Mouse (Mus musculus) splenic B cell, adult 2 months (primary cell): Measurements from ENCODE around the gene Elk3.

Experiments used
- DNase-seq: peaks from one replicate; pipeline ENCODE4 v3.0.0-alpha.2; 2011; ENCODE audit warnings: low read depth, low spot score
- H3K27me3 ChIP-seq: 2 replicates; pipeline ENCODE4 v1.6.1; 2012; ENCODE audit warnings: mild to moderate bottlenecking, low read length, moderate library complexity, mixed read lengths; ENCODE audit not compliant: control insufficient read depth, poor library complexity, insufficient read depth, severe bottlenecking
- H3K36me3 ChIP-seq: 2 replicates; pipeline ENCODE4 v1.6.1; 2012; ENCODE audit warnings: mild to moderate bottlenecking, low read length, moderate library complexity, mixed read lengths; ENCODE audit not compliant: control insufficient read depth, poor library complexity, insufficient read depth, severe bottlenecking

Gene Elk3

DNA sequence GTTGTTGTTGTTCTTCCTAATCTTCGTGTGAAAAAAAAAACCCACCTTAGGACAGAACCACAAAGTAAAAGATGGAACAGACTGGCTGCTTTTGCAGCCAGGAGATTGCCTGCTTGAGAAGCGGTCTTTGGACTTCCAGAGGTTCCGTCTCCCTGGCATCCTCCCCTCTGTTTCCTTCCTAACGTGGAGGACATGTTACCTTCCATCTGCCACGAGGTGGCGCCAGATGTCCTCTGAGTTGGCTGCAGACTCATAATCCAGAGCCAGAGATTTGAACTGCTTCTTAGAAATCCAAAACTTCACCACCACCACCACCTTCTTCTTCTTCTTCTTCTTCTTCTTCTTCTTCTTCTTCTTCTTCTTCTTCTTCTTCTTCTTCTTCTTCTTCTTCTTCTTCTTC is 19.1 kb downstream of the Elk3 start:
- Histone ChIP-seq H3K36me3 (no peaks in the 10 kb centered on the region), H3K27me3 (no peaks in the 10 kb centered on the region)
- peak; percentile 67 for DNase-seq

DNA sequence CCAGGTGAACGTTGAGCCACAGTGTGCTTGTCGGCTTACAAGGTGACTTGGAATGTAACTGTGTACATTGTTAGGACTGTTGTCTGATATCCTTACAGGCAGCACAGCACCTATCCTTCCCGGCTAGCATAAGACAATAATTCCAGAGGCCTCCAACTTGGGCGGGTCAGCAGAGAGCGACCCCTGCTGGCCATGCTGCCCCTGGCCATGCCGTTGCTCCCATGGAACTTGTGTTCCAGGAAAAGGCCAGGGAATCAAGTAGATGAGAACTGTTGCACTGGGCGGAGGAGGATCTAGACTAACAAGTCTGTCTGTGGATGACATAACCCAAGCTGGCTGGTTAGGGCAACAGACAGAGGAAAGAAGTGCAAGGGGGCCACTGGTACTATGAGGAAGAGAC is 19.6 kb downstream of the Elk3 start:
- DNase-seq = no peak
- H3K27me3 ChIP-seq = no peaks in the 10 kb centered on the region
- H3K36me3 ChIP-seq = no peaks in the 10 kb centered on the region

DNA sequence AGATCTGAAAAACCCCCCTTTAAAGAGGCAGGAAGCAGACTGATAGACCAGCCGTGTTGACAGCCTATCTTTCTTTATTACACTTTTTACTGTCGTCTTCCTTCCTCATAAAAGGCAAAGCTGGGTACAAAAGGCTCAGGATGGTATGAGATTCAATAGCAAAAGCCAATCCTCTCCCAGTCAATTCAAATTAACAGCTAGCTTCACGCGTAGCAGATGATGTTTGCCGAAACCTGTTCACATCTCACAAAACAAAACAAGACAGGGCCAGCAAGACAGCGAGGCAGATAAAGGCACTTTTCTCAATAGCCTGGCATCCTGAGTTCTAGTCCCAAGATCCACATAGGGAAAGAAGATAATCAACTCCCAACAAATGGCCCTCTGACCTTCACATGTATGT is 21.5 kb downstream of the Elk3 start:
- no peaks in the 10 kb centered on the region for H3K27me3 ChIP-seq
- no peak for DNase-seq
- H3K36me3 ChIP-seq = peaks cover 2% of the 10 kb centered on the region; the same call in 1 of the 2 replicates

DNA sequence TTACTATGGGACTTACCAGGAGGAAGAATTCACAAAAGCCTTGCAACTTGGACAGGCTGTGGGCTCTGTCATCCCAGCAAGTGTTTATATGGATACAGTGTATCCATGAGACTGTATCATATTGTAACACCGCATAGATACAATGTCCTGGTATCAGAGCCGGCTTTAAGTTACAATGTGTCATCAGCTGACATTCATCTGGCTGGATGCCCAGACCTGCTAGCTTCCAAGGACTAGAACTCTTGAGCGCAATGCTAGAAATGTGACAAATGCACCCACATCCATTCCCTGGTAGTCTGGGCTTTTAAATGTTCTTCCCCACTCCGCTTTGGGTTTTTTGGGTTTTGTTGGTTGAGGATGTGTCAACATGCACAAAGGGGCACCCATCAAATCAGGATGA is 22.6 kb downstream of the Elk3 start:
- no peak for DNase-seq
- H3K27me3 ChIP-seq = no peaks in the 10 kb centered on the region
- H3K36me3 ChIP-seq = peaks cover 3% of the 10 kb centered on the region; the same call in 1 of the 2 replicates

DNA sequence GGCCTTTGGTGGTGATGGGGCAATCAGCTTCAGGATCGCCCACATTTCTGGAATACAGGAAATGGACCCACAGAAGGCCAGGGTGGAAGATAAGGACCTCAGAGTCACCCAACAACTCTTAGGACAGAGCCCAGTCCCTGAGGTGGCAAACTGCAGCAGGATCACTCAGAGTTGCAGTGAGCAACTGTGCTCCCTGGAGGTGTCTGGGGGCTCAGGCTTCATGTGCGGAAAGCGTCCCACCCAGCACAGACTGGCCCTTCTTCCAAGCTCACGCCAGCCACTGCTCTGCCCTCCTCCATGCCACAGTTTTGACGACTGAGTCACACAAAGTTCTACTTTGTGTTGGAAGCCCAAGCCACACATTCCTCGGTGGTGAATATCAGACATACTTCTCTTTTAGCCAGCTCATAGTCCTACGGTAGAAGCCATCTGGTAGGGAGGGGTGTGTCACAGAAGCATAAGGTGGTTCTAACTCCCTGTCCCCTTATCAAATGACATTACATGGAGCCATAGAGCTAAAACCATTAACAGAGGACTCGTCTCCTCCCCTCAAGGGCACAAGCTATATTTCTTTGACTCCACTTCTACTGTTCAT is 23.3 kb downstream of the Elk3 start:
- DNase-seq = no peak
- Histone ChIP-seq H3K36me3 (peaks cover 3% of the 10 kb centered on the region; the same call in 1 of the 2 replicates), H3K27me3 (no peaks in the 10 kb centered on the region)

DNA sequence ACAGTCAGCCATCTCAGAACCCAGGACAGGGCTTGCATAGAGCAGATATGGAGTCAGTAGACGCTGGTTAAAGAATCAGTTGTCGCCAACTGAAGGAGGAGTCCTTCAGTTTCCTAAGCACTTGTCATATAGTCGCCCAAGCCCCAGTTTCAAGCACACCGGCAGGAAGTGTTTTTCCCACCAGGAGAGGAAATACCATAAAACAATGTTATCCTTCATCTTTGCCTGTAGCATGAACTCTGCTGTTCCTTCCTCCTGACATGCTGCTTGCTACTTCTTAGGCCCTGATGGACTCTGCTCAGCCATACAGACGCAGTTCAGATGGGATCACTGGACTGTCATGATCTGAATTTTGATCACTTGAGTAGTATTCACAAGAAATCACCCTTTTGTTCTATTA is 25.4 kb downstream of the Elk3 start:
- Histone ChIP-seq H3K27me3 (no peaks in the 10 kb centered on the region), H3K36me3 (peaks cover 7% of the 10 kb centered on the region)
- DNase-seq = no peak

DNA sequence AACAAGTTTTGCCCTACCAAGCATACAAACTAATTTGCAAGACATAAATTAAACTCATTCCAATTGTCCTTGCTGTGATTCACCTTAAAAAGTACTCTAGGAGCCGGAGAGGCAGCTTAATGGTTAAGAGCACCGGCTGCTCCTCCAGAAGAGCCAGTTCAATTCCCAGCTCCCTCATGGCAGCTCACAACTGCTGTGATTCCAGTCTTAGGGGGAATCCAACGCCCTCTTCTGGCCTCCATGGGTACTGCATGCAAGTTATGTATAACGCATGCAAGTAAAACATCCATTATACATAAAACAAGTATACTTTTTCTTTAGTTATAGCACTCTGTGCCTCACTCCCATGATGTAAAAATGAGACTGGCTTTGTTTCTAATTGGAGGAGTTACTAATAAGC is 27.7 kb downstream of the Elk3 start:
- H3K27me3 ChIP-seq = no peaks in the 10 kb centered on the region
- H3K36me3 ChIP-seq = peaks cover 8% of the 10 kb centered on the region
- DNase-seq = peak; percentile 51

DNA sequence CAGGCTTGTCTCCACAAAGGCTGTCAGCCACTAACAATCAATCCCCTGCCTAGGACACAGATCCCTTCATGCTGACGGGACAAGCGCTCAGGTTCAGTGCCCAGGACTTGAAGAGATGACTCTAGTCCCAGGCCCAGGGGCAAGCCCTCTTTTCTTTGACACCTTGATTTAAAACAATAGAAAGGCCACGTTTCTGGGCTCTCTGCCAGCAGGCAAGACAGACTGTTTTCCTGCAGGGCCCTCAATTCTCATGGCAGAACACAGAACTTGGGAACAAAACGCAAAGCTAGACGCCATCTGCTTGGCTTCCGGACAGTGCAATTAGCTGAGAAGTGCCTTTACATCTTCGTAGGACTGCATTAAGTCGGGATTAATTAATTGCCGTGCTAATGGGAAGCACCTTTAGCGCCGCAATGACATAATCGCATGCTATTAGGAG is 28.4 kb downstream of the Elk3 start:
- DNase-seq = no peak
- Histone ChIP-seq H3K27me3 (no peaks in the 10 kb centered on the region), H3K36me3 (peaks cover 10% of the 10 kb centered on the region)

DNA sequence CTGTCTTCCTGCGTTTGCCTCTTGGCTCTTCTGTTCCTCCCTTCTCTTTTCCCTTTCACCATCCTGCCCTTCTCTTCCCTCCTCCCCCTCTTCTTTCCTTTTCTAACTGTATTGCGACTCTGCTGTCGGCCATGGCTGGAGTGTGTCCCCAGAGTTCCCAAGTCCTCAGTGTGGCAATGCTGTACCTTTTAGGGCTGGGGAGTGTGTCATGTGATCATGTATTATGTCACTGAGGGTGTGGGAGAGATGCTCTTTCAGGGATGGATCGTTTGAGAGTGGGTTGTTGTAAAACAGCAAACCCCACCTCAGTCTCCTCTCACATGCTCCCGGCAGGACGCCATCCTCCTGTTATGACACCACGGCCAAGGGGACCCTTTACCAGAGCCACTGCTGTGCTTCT is 29.8 kb downstream of the Elk3 start:
- DNase-seq = no peak
- peaks cover 10% of the 10 kb centered on the region for H3K36me3 ChIP-seq

DNA sequence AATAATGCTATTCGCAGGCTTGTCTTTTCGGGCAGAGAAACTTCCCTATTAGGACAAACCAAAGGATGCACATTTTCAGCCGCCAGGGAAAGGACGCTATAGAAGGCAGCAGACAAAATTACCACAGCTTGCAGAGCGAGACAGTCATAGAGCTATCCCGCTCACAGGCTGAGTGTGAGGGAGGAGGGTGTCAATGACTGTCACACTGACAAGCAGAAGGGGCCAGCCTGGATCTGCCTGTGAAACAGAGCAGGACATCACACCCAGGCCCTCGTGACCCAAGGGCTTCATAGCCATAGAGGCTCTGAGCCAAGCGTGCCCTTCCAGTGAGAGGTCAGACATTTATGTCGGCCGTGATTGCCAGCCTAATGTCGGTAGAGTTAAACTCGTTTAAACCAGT is 30.3 kb downstream of the Elk3 start:
- Histone ChIP-seq H3K27me3 (no peaks in the 10 kb centered on the region), H3K36me3 (peaks cover 10% of the 10 kb centered on the region)
- DNase-seq = no peak

More for the DNA sequence above, 29.8 kb downstream of the Elk3 start:
- no peaks in the 10 kb centered on the region for H3K27me3 ChIP-seq

DNA sequence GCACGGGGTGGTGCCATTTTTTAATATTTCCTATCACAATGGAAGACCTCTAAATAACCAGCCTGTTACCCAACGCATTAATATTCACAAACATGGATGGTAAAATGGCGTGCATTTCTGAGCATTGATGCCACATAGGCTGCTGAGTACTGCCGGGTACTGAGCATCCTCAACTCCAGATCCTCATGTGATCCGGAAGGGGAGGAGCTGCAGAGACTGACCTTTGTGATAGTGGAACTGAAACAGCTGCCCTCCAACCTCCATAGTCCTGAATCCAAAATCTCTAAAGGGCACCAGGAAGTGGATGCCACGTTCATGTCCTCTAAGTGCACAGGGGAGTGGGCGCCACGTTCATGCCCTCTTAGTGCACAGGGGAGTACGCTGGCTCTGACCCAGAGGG is 31.9 kb downstream of the Elk3 start:
- Histone ChIP-seq H3K27me3 (no peaks in the 10 kb centered on the region), H3K36me3 (peaks cover 7% of the 10 kb centered on the region)
- DNase-seq = no peak

DNA sequence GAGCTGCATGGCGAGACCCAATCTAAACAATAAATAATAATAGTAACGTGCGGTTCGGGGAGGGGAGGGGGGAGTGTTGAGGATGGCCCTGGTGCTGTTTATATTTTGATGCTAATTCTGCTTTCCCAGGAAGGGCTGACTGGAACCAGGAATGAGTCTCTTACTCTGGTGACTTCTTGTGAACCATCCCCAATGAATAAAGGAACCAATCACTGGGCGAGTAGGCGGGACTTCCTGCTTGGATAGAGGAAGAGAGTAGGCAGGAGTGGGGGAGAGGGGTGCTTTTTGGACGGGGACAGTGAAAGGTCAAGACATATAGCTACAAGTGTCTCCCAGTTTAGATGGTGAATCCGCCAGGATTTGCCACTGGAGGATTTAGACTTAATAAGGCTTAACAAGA is 32.6 kb downstream of the Elk3 start:
- Histone ChIP-seq H3K27me3 (no peaks in the 10 kb centered on the region), H3K36me3 (peaks cover 7% of the 10 kb centered on the region)
- DNase-seq = no peak

DNA sequence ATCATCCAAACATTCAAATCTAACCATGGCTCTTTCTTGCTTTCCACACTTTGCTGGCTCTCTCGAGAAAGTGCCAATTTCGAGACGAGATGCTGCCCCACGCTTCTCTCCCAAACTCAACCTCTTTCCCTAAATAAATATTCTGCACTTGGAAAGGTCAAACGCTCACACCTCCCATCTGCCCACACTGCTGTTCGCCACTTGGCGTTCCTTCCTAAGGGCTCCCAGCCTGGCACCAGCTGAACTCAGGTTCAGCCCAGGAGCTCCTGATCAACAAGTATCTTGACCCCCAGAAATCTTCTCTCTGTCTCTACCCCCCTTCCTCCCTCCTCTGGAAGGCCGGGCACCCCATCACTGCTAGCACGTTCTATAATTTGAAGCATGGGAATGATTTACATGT is 34.1 kb downstream of the Elk3 start:
- Histone ChIP-seq H3K36me3 (peaks cover 3% of the 10 kb centered on the region), H3K27me3 (no peaks in the 10 kb centered on the region)
- DNase-seq = no peak

DNA sequence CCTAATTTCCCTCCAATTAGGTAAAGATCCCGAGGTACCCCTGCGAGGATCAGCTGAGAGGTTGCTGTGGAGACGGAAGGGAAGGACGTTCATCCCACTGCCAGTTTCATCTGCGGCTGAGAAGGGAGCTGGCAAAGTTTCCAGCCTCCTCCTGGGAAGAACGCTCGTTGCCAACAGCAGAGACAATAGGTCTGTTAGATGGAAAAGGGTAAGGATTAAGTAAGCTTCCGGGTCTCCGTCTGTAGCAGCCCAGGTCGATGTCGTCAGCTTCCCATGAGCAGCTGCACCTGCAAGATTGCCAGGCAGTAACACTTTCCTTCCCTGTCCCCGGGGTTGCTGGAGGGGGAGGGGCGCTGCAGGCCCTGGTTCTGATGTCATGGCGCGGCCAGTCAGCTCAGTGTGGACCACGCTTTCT is 34.6 kb downstream of the Elk3 start:
- Histone ChIP-seq H3K27me3 (no peaks in the 10 kb centered on the region), H3K36me3 (peaks cover 3% of the 10 kb centered on the region)
- DNase-seq = no peak

DNA sequence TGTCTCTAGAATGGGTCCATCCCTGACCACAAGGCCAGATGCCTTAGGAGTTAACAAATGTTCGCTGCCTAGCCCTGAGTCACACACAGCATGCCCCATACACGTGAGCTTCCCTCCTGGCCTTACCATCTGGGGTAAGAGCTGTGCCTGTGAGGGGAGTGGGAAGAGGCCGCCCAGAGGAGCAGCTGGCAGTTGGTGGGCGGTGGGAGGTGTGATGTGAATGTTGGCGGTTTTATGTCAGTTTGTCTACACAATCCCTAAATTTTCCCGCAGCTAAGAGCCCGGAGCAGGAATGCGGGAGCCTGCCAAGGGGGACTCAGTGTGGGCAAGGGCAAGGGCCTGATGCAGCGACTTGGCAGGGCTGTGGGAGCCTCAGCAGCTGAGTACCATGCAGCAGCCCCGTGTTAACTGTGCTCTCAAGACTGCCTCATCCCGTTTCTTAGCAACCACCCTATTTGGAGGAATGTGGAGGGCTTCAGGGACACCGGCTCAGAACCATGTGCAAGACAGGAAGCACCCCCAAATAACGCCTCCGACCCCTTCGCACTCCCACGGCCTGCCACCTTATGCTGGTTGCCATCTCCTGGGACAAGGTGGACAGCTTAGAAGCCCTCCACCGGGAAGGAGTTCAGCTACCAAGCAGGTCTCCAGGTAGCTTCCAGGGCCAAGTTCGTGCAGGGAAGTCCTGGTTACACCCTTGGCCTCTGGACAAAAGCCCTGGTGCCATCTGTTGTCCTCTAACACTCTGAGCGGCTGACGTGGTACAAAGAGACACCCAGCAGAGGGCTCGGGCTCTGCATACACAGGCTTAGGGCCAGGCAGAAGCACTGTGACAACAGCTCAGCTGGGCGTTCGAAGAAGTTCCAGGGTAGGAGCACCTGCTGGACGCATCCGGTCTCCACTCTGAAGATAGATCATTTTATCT is 35.5 kb downstream of the Elk3 start:
- Histone ChIP-seq H3K27me3 (no peaks in the 10 kb centered on the region), H3K36me3 (peaks cover 3% of the 10 kb centered on the region)
- no peak for DNase-seq
